Mouse (Mus musculus) liver, adult 2 months (tissue): ENCODE data around the gene Cped1. TPM values are rescaled to one million over a fixed set of nuclear protein-coding genes. Genes with fewer than 3 reads are reported as not detected.
"Not testable (repeated sequence)": the region's sequence is repeated elsewhere in the genome, so short reads cannot be mapped to it uniquely, and the experiment has no call there.

ENCODE experiments used
- DNase-seq: peaks from one replicate; pipeline ENCODE4 v3.0.0-alpha.2; 2011; ENCODE audit warnings: low read depth, low spot score; ENCODE audit errors: extremely low read depth
- H3K27ac ChIP-seq: fragments of 200-500 bp; replicated peaks from 2 replicates; pipeline ENCODE4 v1.5.1; 2012; ENCODE audit warnings: low read depth, mild to moderate bottlenecking, control low read depth, inconsistent platforms, low read length; ENCODE audit not compliant: insufficient read depth
- H3K27me3 ChIP-seq: fragments of 200-500 bp; 2 replicates; pipeline ENCODE4 v1.6.1; 2012; ENCODE audit warnings: mild to moderate bottlenecking, moderate library complexity, low read length, inconsistent platforms; ENCODE audit not compliant: control insufficient read depth, insufficient read depth
- H3K36me3 ChIP-seq: fragments of 200-500 bp; 2 replicates; pipeline ENCODE4 v1.6.1; 2012; ENCODE audit warnings: low read length, inconsistent platforms; ENCODE audit not compliant: control insufficient read depth, insufficient read depth
- H3K4me1 ChIP-seq: fragments of 200-500 bp; 2 replicates; pipeline ENCODE4 v1.6.1; 2011; ENCODE audit warnings: low read length; ENCODE audit not compliant: control insufficient read depth, insufficient read depth
- H3K4me3 ChIP-seq: fragments of 200-500 bp; 2 replicates; pipeline ENCODE4 v1.5.1; 2011; ENCODE audit warnings: low read depth, mild to moderate bottlenecking, control low read depth, low read length, moderate library complexity; ENCODE audit not compliant: insufficient read depth
- H3K79me2 ChIP-seq: fragments of 200-500 bp; 2 replicates; pipeline ENCODE4 v1.6.1; 2012; ENCODE audit warnings: inconsistent platforms, mild to moderate bottlenecking, low read length, moderate library complexity; ENCODE audit not compliant: control insufficient read depth, insufficient read depth
- H3K9ac ChIP-seq: fragments of 200-500 bp; 2 replicates; pipeline ENCODE4 v1.6.1; 2012; ENCODE audit warnings: low read depth, mild to moderate bottlenecking, control low read depth, inconsistent platforms, low read length
- CTCF ChIP-seq: fragments of 200-500 bp; IDR thresholded peaks from 2 replicates; pipeline ENCODE4 v1.5.1; 2011; ENCODE audit warnings: low read depth, low read length, control low read depth
- POLR2A ChIP-seq: fragments of 200-500 bp; IDR thresholded peaks from 2 replicates; pipeline ENCODE4 v1.6.1; 2011; ENCODE audit warnings: low read length, control low read depth; ENCODE audit not compliant: insufficient read depth; ENCODE audit errors: extremely low read depth
- WGBS: fragments of 180-500 bp; shearing (Covaris S2); methylation state at CpG from one replicate; pipeline ENCODE4 v1.1.7; 2018; 5-methylcytosine and 5-hydroxymethylcytosine counted together
- polyA plus RNA-seq: library from polyadenylated mRNA; depleted of rRNA; stranded (reverse); fragments of >200 nt; gene quantifications from 2 replicates; pipeline ENCODE4 v1.2.3, GENCODE M21; 2012
- total RNA-seq: library from RNA; depleted of rRNA; stranded (reverse); fragments of >200 nt; gene quantifications from 2 replicates; pipeline ENCODE4 v1.2.3, GENCODE M21; 2014

Cped1 gene
- total and polyA plus RNA-seq, 2 experiments, result 6.0 to 63.6 TPM

DNA sequence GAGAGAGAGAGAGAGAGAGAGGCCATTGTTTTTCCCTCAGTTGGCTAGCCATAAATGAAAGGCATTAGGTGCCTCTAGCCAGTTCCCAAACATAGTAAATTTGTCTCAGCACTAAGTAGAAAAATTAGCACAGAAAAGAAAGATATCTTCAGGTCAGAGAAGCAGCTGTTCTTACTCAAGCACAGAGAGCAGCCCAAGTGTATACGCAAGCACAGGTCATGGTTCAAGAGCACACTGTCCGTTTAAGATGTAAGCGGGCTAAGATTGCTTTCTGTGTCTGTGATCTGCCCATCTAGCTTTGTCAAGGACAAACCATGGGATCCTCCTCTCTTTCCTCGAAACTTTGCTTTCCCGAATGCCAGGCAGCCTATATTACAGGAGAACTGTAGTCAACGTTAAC lies 249.4 kb downstream of the Cped1 start:
- H3K79me2 ChIP-seq, result no peaks in the 10 kb centered on the region
- H3K27me3 ChIP-seq, result no peaks in the 10 kb centered on the region
- H3K4me1 ChIP-seq, result no peaks in the 10 kb centered on the region
- no peak overlapping the region for H3K4me3 ChIP-seq
- no peak overlapping the region for H3K9ac ChIP-seq
- WGBS, result 81% methylated on average over 6 of the region's 6 CpGs
- DNase-seq, result no peak
- no peak overlapping the region for H3K27ac ChIP-seq
- TF ChIP-seq POLR2A, result no peak
- TF ChIP-seq CTCF, result no peak
- H3K36me3 ChIP-seq, result peaks cover 41% of the 10 kb centered on the region

DNA sequence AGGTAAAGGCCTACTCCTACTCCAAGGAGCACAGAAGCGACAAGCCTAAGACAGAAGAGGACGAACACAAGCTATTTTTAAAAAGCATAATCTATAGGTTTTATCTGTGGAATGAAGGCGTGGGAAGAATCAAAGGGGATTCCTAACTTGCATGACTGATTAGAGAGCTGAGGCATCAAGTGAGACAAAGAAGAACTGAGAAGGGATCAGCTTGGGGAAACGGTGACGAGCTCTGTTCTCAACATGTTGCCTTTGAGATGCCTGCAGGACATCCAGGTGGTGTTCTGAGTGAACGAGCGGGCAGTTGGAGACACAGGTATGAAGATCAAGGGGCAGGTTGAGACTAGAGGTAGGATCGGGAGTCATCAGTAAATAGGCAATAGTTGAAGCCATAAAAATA lies 257.6 kb downstream of the Cped1 start:
- Histone ChIP-seq H3K4me1 (no peaks in the 10 kb centered on the region), H3K27ac (no peak overlapping the region), H3K9ac (no peak overlapping the region), H3K79me2 (no peaks in the 10 kb centered on the region), H3K36me3 (peaks cover 26% of the 10 kb centered on the region), H3K27me3 (no peaks in the 10 kb centered on the region), H3K4me3 (no peak overlapping the region)
- WGBS, result 92% methylated on average over 8 of the region's 8 CpGs
- TF ChIP-seq POLR2A, result no peak
- TF ChIP-seq CTCF, result no peak
- no peak for DNase-seq

DNA sequence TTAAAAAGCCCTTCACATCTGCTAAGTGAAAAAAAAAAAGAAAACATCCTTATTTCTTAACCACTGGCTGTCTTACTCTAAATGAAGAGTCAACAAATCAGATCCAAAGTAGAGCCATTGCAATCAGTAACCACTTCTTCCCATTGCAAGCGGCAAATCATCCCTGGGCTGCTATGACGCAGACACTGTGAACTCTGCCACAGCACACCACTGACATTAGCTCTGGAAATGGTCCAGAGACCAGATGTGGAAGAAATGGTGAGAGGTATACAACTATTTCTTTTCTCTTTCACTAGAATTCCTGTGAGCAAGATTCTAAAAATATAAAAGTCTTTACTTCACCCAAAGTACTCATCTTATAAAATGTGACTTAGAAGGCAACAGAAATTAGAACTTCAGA lies 261.0 kb downstream of the Cped1 start:
- Histone ChIP-seq H3K27me3 (no peaks in the 10 kb centered on the region), H3K79me2 (no peaks in the 10 kb centered on the region), H3K4me1 (no peaks in the 10 kb centered on the region), H3K36me3 (peaks cover 4% of the 10 kb centered on the region), H3K27ac (no peak overlapping the region), H3K4me3 (no peak overlapping the region), H3K9ac (no peak overlapping the region)
- 94% methylated on average over 2 of the region's 2 CpGs for WGBS
- TF ChIP-seq POLR2A, result no peak
- TF ChIP-seq CTCF, result no peak
- no peak for DNase-seq

DNA sequence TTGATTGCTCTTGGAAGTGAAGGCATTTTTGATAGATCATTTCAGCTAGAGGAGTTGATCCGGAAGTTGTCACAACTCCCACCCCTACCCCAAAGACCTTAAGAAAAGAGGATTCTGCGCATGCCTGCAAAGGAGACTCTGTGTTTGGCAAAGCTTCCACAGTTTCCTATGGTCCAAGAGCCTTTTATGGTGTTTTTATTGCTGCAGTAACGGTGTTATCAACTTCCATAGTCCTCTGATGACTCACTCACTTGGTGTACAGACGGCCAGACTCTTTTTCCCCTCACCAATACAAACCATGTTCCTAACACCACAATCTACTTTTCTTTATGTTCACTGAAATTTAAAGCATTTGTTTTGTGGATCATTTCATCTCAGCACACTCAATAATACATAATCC lies 273.1 kb downstream of the Cped1 start:
- 80% methylated on average over 4 of the region's 4 CpGs for WGBS
- no peak for DNase-seq
- H3K27me3 ChIP-seq, result no peaks in the 10 kb centered on the region

DNA sequence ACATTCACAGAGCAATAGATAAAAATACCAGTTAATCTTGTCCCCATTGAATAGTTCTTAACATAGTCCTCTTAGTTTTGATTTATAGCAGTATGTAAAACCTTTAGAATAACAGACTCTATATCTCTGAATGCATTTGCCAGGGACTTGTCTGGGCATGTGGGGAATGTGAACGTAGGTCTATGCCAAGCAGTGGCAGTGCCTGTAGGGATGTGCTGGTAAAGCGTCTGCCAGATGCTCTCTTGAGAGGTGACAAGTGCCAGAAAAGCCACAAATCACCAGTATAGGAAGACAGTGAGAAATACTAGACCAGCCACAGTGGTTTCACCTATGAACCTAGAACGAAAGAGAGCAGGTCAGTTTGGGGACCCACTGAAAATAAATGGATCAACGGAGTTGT lies 276.8 kb downstream of the Cped1 start:
- no peaks in the 10 kb centered on the region for H3K36me3 ChIP-seq
- H3K9ac ChIP-seq, result no peak overlapping the region
- no peak overlapping the region for H3K27ac ChIP-seq
- no peaks in the 10 kb centered on the region for H3K4me1 ChIP-seq
- no peaks in the 10 kb centered on the region for H3K27me3 ChIP-seq
- no peaks in the 10 kb centered on the region for H3K79me2 ChIP-seq
- TF ChIP-seq CTCF, result no peak
- TF ChIP-seq POLR2A, result no peak
- WGBS, result 79% methylated on average over 4 of the region's 4 CpGs
- DNase-seq, result no peak
- no peak overlapping the region for H3K4me3 ChIP-seq

More for the DNA sequence above, 273.1 kb downstream of the Cped1 start:
- TF ChIP-seq POLR2A (no peak), CTCF (no peak)
- H3K79me2 ChIP-seq, result no peaks in the 10 kb centered on the region
- no peaks in the 10 kb centered on the region for H3K4me1 ChIP-seq
- H3K9ac ChIP-seq, result no peak overlapping the region
- H3K36me3 ChIP-seq, result peaks cover 10% of the 10 kb centered on the region; the same call in 1 of the 2 replicates
- no peak overlapping the region for H3K4me3 ChIP-seq
- H3K27ac ChIP-seq, result no peak overlapping the region

DNA sequence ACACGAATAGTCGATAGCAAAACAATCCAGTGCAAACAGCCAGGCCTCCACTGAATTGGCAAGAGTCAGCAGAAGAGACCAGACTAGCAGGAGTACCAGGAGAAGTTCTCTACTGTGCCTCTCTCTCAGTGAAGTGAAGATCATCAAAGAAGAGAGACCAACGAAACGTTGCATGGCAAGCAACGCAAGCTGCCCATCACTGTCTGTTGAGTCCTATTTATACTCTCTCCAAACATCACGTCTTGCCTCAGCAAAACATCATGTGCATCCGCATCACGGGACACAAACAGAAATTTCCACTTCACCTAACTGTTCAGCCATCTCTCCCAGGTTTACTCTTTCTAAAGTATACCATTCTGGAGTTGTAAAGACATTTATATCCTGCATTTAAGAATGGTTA lies 278.4 kb downstream of the Cped1 start:
- DNase-seq, H3K27me3 ChIP-seq, H3K4me3 ChIP-seq, H3K79me2 ChIP-seq, H3K4me1 ChIP-seq, H3K36me3 ChIP-seq, H3K9ac ChIP-seq, H3K27ac ChIP-seq: not testable (repeated sequence)
- 81% methylated on average over 8 of the region's 8 CpGs for WGBS
